Mouse (Mus musculus): ENCODE measurements around the gene Gamt. TPM values are rescaled to one million over a fixed set of nuclear protein-coding genes. Genes with fewer than 3 reads are reported as not detected.
A peak's percentile ranks its signal among the peaks of the same experiment; 100 is the strongest.
"Not testable (repeated sequence)": the region's sequence is repeated elsewhere in the genome, so short reads cannot be mapped to it uniquely, and the experiment has no call there.

Gamt gene
- total and polyA plus RNA-seq, 2 experiments, result 241 to 715 TPM

GRCm38 (mm10) chr10:80250573-80250972 lies 10.2 kb downstream of the Gamt start:
- Histone ChIP-seq H3K36me3 (ENCODE audit: control insufficient read depth, insufficient read depth, low read length) (no peaks in the 10 kb centered on the region; the same call in 1 of the 2 replicates), H3K4me1 (ENCODE audit: control insufficient read depth, insufficient read depth, low read length) (peaks cover 35% of the 10 kb centered on the region), H3K27me3 (ENCODE audit: control insufficient read depth, insufficient read depth, low read length) (no peaks in the 10 kb centered on the region), H3K4me3 (ENCODE audit: insufficient read depth, low read depth, low read length) (no peak overlapping the region), H3K27ac (replicated peaks; ENCODE audit: insufficient read depth, low read depth, low read length) (peak overlapping the region; percentile 52), H3K79me2 (ENCODE audit: control insufficient read depth, insufficient read depth, low read length) (peaks cover 16% of the 10 kb centered on the region; the same call in 1 of the 2 replicates), H3K9ac (ENCODE audit: low read depth, low read length) (peak overlapping the region; percentile 43)
- WGBS, result 75% methylated on average over 4 of the region's 4 CpGs
- DNase-seq (ENCODE audit: extremely low read depth, low read depth, low spot score), result no peak
- no peak for TF ChIP-seq CTCF (IDR thresholded peaks at IDR 0.05; ENCODE audit: low read depth, low read length)

- peaks cover 33% of the 10 kb centered on the region for H3K4me1 ChIP-seq (ENCODE audit: control insufficient read depth, insufficient read depth, low read length)
- WGBS, result 24% methylated on average over 2 of the region's 2 CpGs
- peak overlapping the region; percentile 95 for H3K27ac ChIP-seq (replicated peaks; ENCODE audit: insufficient read depth, low read depth, low read length)
Observed at GRCm38 (mm10) chr10:80250059-80250458, 10.8 kb downstream of the Gamt start.

GRCm38 (mm10) chr10:80248971-80249640 lies 11.7 kb downstream of the Gamt start, which contains the start of gene Ndufs7:
TSS of gene Ndufs7 (plus strand) at chr10:80249121.
- Histone ChIP-seq H3K36me3 (ENCODE audit: control insufficient read depth, insufficient read depth, low read length) (no peaks in the 10 kb centered on the region; the same call in 1 of the 2 replicates), H3K9ac (ENCODE audit: low read depth, low read length) (peak within 1 kb of the TSS; percentile 94), H3K27ac (replicated peaks; ENCODE audit: insufficient read depth, low read depth, low read length) (peak within 1 kb of the TSS; percentile 95), H3K4me3 (ENCODE audit: insufficient read depth, low read depth, low read length) (peak within 1 kb of the TSS; percentile 89), H3K4me1 (ENCODE audit: control insufficient read depth, insufficient read depth, low read length) (peaks cover 24% of the 10 kb centered on the region), H3K27me3 (ENCODE audit: control insufficient read depth, insufficient read depth, low read length) (no peaks in the 10 kb centered on the region), H3K79me2 (ENCODE audit: control insufficient read depth, insufficient read depth, low read length) (peaks cover 16% of the 10 kb centered on the region; the same call in 1 of the 2 replicates)
- TF ChIP-seq CTCF (IDR thresholded peaks at IDR 0.05; ENCODE audit: low read depth, low read length) (no peak), POLR2A (IDR thresholded peaks at IDR 0.05; ENCODE audit: extremely low read depth, insufficient read depth, low read length) (peak; percentile 93)
- WGBS, result under 1% methylated on average over 53 of the region's 53 CpGs
- DNase-seq (ENCODE audit: extremely low read depth, low read depth, low spot score), result peak; percentile 89

More at GRCm38 (mm10) chr10:80250059-80250458, 10.8 kb downstream of the Gamt start:
- peak overlapping the region; percentile 89 for H3K4me3 ChIP-seq (ENCODE audit: insufficient read depth, low read depth, low read length)
- peak overlapping the region; percentile 94 for H3K9ac ChIP-seq (ENCODE audit: low read depth, low read length)
- TF ChIP-seq POLR2A (IDR thresholded peaks at IDR 0.05; ENCODE audit: extremely low read depth, insufficient read depth, low read length) (no peak), CTCF (IDR thresholded peaks at IDR 0.05; ENCODE audit: low read depth, low read length) (no peak)
- H3K27me3 ChIP-seq (ENCODE audit: control insufficient read depth, insufficient read depth, low read length), result no peaks in the 10 kb centered on the region
- H3K79me2 ChIP-seq (ENCODE audit: control insufficient read depth, insufficient read depth, low read length), result peaks cover 16% of the 10 kb centered on the region; the same call in 1 of the 2 replicates
- H3K36me3 ChIP-seq (ENCODE audit: control insufficient read depth, insufficient read depth, low read length), result no peaks in the 10 kb centered on the region; the same call in 1 of the 2 replicates
- no peak for DNase-seq (ENCODE audit: extremely low read depth, low read depth, low spot score)

- 19% methylated on average over 3 of the region's 3 CpGs for whole genome bisulfite sequencing
- Histone ChIP-seq H3K4me3 (ENCODE audit: insufficient read depth, low read depth, low read length) (peak overlapping the region; percentile 23; the same call in 1 of the 2 replicates), H3K79me2 (ENCODE audit: control insufficient read depth, insufficient read depth, low read length) (peaks cover 13% of the 10 kb centered on the region; the same call in 1 of the 2 replicates), H3K4me1 (ENCODE audit: control insufficient read depth, insufficient read depth, low read length) (peaks cover 21% of the 10 kb centered on the region)
- not testable (repeated sequence) for H3K27ac ChIP-seq (replicated peaks; ENCODE audit: insufficient read depth, low read depth, low read length); DNase-seq (ENCODE audit: extremely low read depth, low read depth, low spot score); H3K27me3 ChIP-seq (ENCODE audit: control insufficient read depth, insufficient read depth, low read length); H3K36me3 ChIP-seq (ENCODE audit: control insufficient read depth, insufficient read depth, low read length); H3K9ac ChIP-seq (ENCODE audit: low read depth, low read length)
Observed at GRCm38 (mm10) chr10:80248437-80248836, 12.4 kb downstream of the Gamt start.

GRCm38 (mm10) chr10:80247849-80248248 lies 13.0 kb downstream of the Gamt start:
- no peak overlapping the region for H3K27ac ChIP-seq (replicated peaks; ENCODE audit: insufficient read depth, low read depth, low read length)

GRCm38 (mm10) chr10:80245600-80245999 lies 15.2 kb downstream of the Gamt start:
- H3K9ac ChIP-seq (ENCODE audit: low read depth, low read length), result no peak overlapping the region
- no peaks in the 10 kb centered on the region for H3K27me3 ChIP-seq (ENCODE audit: control insufficient read depth, insufficient read depth, low read length)
- H3K27ac ChIP-seq (replicated peaks; ENCODE audit: insufficient read depth, low read depth, low read length), result no peak overlapping the region
- peak; percentile 61 for DNase-seq (ENCODE audit: extremely low read depth, low read depth, low spot score)
- H3K4me3 ChIP-seq (ENCODE audit: insufficient read depth, low read depth, low read length), result no peak overlapping the region
- TF ChIP-seq POLR2A (IDR thresholded peaks at IDR 0.05; ENCODE audit: extremely low read depth, insufficient read depth, low read length) (no peak), CTCF (IDR thresholded peaks at IDR 0.05; ENCODE audit: low read depth, low read length) (peak; percentile 46)
- peaks cover 7% of the 10 kb centered on the region; the same call in 1 of the 2 replicates for H3K79me2 ChIP-seq (ENCODE audit: control insufficient read depth, insufficient read depth, low read length)
- H3K4me1 ChIP-seq (ENCODE audit: control insufficient read depth, insufficient read depth, low read length), result peaks cover 3% of the 10 kb centered on the region
- 6% methylated on average over 4 of the region's 4 CpGs for WGBS
- no peaks in the 10 kb centered on the region for H3K36me3 ChIP-seq (ENCODE audit: control insufficient read depth, insufficient read depth, low read length)

More at GRCm38 (mm10) chr10:80247849-80248248, 13.0 kb downstream of the Gamt start:
- no peaks in the 10 kb centered on the region for H3K36me3 ChIP-seq (ENCODE audit: control insufficient read depth, insufficient read depth, low read length)
- no peak overlapping the region for H3K4me3 ChIP-seq (ENCODE audit: insufficient read depth, low read depth, low read length)
- WGBS, result 68% methylated on average over 6 of the region's 6 CpGs
- no peak for DNase-seq (ENCODE audit: extremely low read depth, low read depth, low spot score)
- peaks cover 17% of the 10 kb centered on the region for H3K4me1 ChIP-seq (ENCODE audit: control insufficient read depth, insufficient read depth, low read length)
- peaks cover 13% of the 10 kb centered on the region; the same call in 1 of the 2 replicates for H3K79me2 ChIP-seq (ENCODE audit: control insufficient read depth, insufficient read depth, low read length)
- H3K9ac ChIP-seq (ENCODE audit: low read depth, low read length), result no peak overlapping the region
- no peaks in the 10 kb centered on the region for H3K27me3 ChIP-seq (ENCODE audit: control insufficient read depth, insufficient read depth, low read length)
- no peak for TF ChIP-seq POLR2A (IDR thresholded peaks at IDR 0.05; ENCODE audit: extremely low read depth, insufficient read depth, low read length)
- TF ChIP-seq CTCF (IDR thresholded peaks at IDR 0.05; ENCODE audit: low read depth, low read length), result 0 out of 2 replicates have a peak, but pooled peaks have one; percentile 11

Measured in liver, adult 2 months (tissue).